Mouse (Mus musculus): Measurements from ENCODE around the gene Jund. TPM values are rescaled to one million over a fixed set of nuclear protein-coding genes. Genes with fewer than 3 reads are reported as not detected.

The Jund gene
- total and polyA plus RNA-seq, 3 experiments: 191 to 283 (median 279) TPM

GRCm38 (mm10) chr8:70745691-70746220 lies 47.0 kb downstream of the Jund start:
- TF ChIP-seq E2F4 (IDR thresholded peaks at IDR 0.05; ENCODE audit: insufficient replicate concordance, low read depth, low read length) (no peak), EP300 (IDR thresholded peaks at IDR 0.05; ENCODE audit: low read length) (no peak), ELF1 (IDR thresholded peaks at IDR 0.05; ENCODE audit: low read depth, low read length) (no peak), KAT2A (IDR thresholded peaks at IDR 0.05; ENCODE audit: insufficient replicate concordance, low read length) (no peak), MAFK (IDR thresholded peaks at IDR 0.05; ENCODE audit: insufficient replicate concordance, low read length) (no peak), TCF12 (IDR thresholded peaks at IDR 0.05; ENCODE audit: low read depth, low read length) (no peak), MYC (IDR thresholded peaks at IDR 0.05; ENCODE audit: low read depth, low read length) (no peak), NELFE (IDR thresholded peaks at IDR 0.05; ENCODE audit: low read depth, low read length) (no peak)
- Histone ChIP-seq H3K79me2 (replicated peaks; ENCODE audit: control insufficient read depth, extremely low read depth, insufficient read depth, poor library complexity, severe bottlenecking) (no peaks in the 10 kb centered on the region), H3K36me3 (replicated peaks in 1 of 2; ENCODE audit: control insufficient read depth in 1 of 2, insufficient read depth in 1 of 2, low read length in 1 of 2) (peaks cover 4 to 53% of the 10 kb centered on the region in 2 experiments), H3K9ac (ENCODE audit: insufficient read depth, low read depth) (no peak overlapping the region), H3K4me1 (ENCODE audit: control insufficient read depth in 1 of 2, insufficient read depth in 2 of 2) (peaks cover 8 to 28% of the 10 kb centered on the region in 2 experiments), H3K27me3 (replicated peaks) (no peaks in the 10 kb centered on the region), H3K9me3 (replicated peaks; ENCODE audit: low read length) (no peaks in the 10 kb centered on the region), H3K4me3 (replicated peaks in 1 of 3; ENCODE audit: low read depth in 2 of 3, low read length in 2 of 3, poor library complexity in 1 of 3) (no peak overlapping the region), H3K27ac (ENCODE audit: insufficient read depth, low read depth) (no peak overlapping the region), H3K4me2 (ENCODE audit: insufficient read depth, low read depth, poor library complexity, severe bottlenecking) (no peak overlapping the region)
- in situ Hi-C loops (cut with MboI; ENCODE audit: low pct_ligation_motif_present, low pct_unique_long_range_greater_than_20kb, low sequenced_read_pairs) (no loop called here), dilution Hi-C loops (cut with MboI; ENCODE audit: extremely low pct_ligation_motif_present, extremely low pct_unique_long_range_greater_than_20kb, low sequenced_read_pairs) (no loop called here)
- DNase-seq (ENCODE audit: extremely low read depth): no peak

GRCm38 (mm10) chr8:70746676-70747075 lies 47.9 kb downstream of the Jund start:
- in situ Hi-C loops (cut with MboI; ENCODE audit: low pct_ligation_motif_present, low pct_unique_long_range_greater_than_20kb, low sequenced_read_pairs) (no loop called here), dilution Hi-C loops (cut with MboI; ENCODE audit: extremely low pct_ligation_motif_present, extremely low pct_unique_long_range_greater_than_20kb, low sequenced_read_pairs) (no loop called here)
- Histone ChIP-seq H3K27ac (ENCODE audit: insufficient read depth, low read depth) (no peak overlapping the region), H3K9me3 (replicated peaks; ENCODE audit: low read length) (no peaks in the 10 kb centered on the region), H3K36me3 (replicated peaks in 1 of 2; ENCODE audit: control insufficient read depth in 1 of 2, insufficient read depth in 1 of 2, low read length in 1 of 2) (peaks cover 4 to 53% of the 10 kb centered on the region in 2 experiments), H3K79me2 (replicated peaks; ENCODE audit: control insufficient read depth, extremely low read depth, insufficient read depth, poor library complexity, severe bottlenecking) (no peaks in the 10 kb centered on the region), H3K4me3 (replicated peaks in 1 of 3; ENCODE audit: low read depth in 2 of 3, low read length in 2 of 3, poor library complexity in 1 of 3) (no peak overlapping the region), H3K9ac (ENCODE audit: insufficient read depth, low read depth) (no peak overlapping the region), H3K27me3 (replicated peaks) (no peaks in the 10 kb centered on the region), H3K4me1 (ENCODE audit: control insufficient read depth in 1 of 2, insufficient read depth in 2 of 2) (peaks cover 8 to 20% of the 10 kb centered on the region in 2 experiments), H3K4me2 (ENCODE audit: insufficient read depth, low read depth, poor library complexity, severe bottlenecking) (no peak overlapping the region)
- TF ChIP-seq ZNF384 (IDR thresholded peaks at IDR 0.05; ENCODE audit: low read depth, low read length) (no peak), ETS1 (conservative IDR thresholded peaks at IDR 0.05; ENCODE audit: low read depth, low read length) (no peak)
- DNase-seq (ENCODE audit: extremely low read depth): no peak

- Histone ChIP-seq H3K4me3 (replicated peaks in 1 of 3; ENCODE audit: low read depth in 2 of 3, low read length in 2 of 3, poor library complexity in 1 of 3) (no peak overlapping the region), H3K4me1 (ENCODE audit: control insufficient read depth in 1 of 2, insufficient read depth in 2 of 2) (peaks cover 3 to 20% of the 10 kb centered on the region in 2 experiments), H3K36me3 (replicated peaks in 1 of 2; ENCODE audit: control insufficient read depth in 1 of 2, insufficient read depth in 1 of 2, low read length in 1 of 2) (peaks cover 4 to 50% of the 10 kb centered on the region in 2 experiments), H3K27me3 (replicated peaks) (no peaks in the 10 kb centered on the region), H3K4me2 (ENCODE audit: insufficient read depth, low read depth, poor library complexity, severe bottlenecking) (no peak overlapping the region), H3K79me2 (replicated peaks; ENCODE audit: control insufficient read depth, extremely low read depth, insufficient read depth, poor library complexity, severe bottlenecking) (no peaks in the 10 kb centered on the region), H3K9me3 (replicated peaks; ENCODE audit: low read length) (no peaks in the 10 kb centered on the region), H3K9ac (ENCODE audit: insufficient read depth, low read depth) (no peak overlapping the region), H3K27ac (ENCODE audit: insufficient read depth, low read depth) (no peak overlapping the region)
- dilution Hi-C loops (cut with MboI; ENCODE audit: extremely low pct_ligation_motif_present, extremely low pct_unique_long_range_greater_than_20kb, low sequenced_read_pairs) (no loop called here), in situ Hi-C loops (cut with MboI; ENCODE audit: low pct_ligation_motif_present, low pct_unique_long_range_greater_than_20kb, low sequenced_read_pairs) (no loop called here)
- DNase-seq (ENCODE audit: extremely low read depth): no peak
- TF ChIP-seq SIN3A (IDR thresholded peaks at IDR 0.05; ENCODE audit: low read length) (no peak), NELFE (IDR thresholded peaks at IDR 0.05; ENCODE audit: low read depth, low read length) (no peak), MEF2A (IDR thresholded peaks at IDR 0.05; ENCODE audit: borderline replicate concordance, low read depth, low read length) (no peak), MYC (IDR thresholded peaks at IDR 0.05; ENCODE audit: low read depth, low read length) (no peak), IRF4 (IDR thresholded peaks at IDR 0.05; ENCODE audit: low read depth, low read length) (no peak), TBP (conservative IDR thresholded peaks at IDR 0.05; ENCODE audit: low read depth, low read length) (no peak), ELF1 (IDR thresholded peaks at IDR 0.05; ENCODE audit: low read depth, low read length) (no peak), E2F4 (IDR thresholded peaks at IDR 0.05; ENCODE audit: insufficient replicate concordance, low read depth, low read length) (no peak), MAX (IDR thresholded peaks at IDR 0.05; ENCODE audit: low read length) (no peak), USF1 (IDR thresholded peaks at IDR 0.05; ENCODE audit: low read depth, low read length) (no peak), GABPA (IDR thresholded peaks at IDR 0.05; ENCODE audit: insufficient replicate concordance, low read depth, low read length) (no peak), EP300 (IDR thresholded peaks at IDR 0.05; ENCODE audit: low read length) (no peak), MXI1 (IDR thresholded peaks at IDR 0.05; ENCODE audit: low read depth, low read length) (no peak), ZC3H11A (IDR thresholded peaks at IDR 0.05; ENCODE audit: low read depth, low read length) (no peak), JUN (IDR thresholded peaks at IDR 0.05; ENCODE audit: insufficient read depth, low read depth, low read length) (no peak), BHLHE40 (IDR thresholded peaks at IDR 0.05; ENCODE audit: low read depth, low read length) (no peak), USF2 (conservative IDR thresholded peaks at IDR 0.05; ENCODE audit: low read depth, low read length) (no peak), CHD1 (IDR thresholded peaks at IDR 0.05; ENCODE audit: low read depth, low read length) (no peak)
These were observed 48.6 kb downstream of the Jund start for GRCm38 (mm10) chr8:70747211-70747890.

Data from CH12.LX (cell line).